Mouse (Mus musculus) lung, adult 2 months (tissue): ENCODE measurements at regions not wholly inside any gene's neighbourhood (a gene's known extent, or its start where the extent isn't known, plus 50 kb on each side); places are given as distances from the start of the nearest gene placed in this dataset.

ENCODE experiments used
- DNase-seq: peaks from one replicate; pipeline ENCODE4 v3.0.0; 2022
- H3K4me1 ChIP-seq: fragments of 200-500 bp; 2 replicates; pipeline ENCODE4 v1.6.1; 2011; ENCODE audit warnings: low read length; ENCODE audit not compliant: control insufficient read depth, insufficient read depth
- H3K4me3 ChIP-seq: fragments of 200-500 bp; replicated peaks from 2 replicates; pipeline ENCODE3; 2011; ENCODE audit warnings: low read depth, mild to moderate bottlenecking, control low read depth, low read length; ENCODE audit errors: extremely low read depth
- CTCF ChIP-seq: fragments of 200-500 bp; IDR thresholded peaks from 2 replicates; pipeline ENCODE4 v1.5.1; 2011; ENCODE audit warnings: mild to moderate bottlenecking, low read length, control low read depth; ENCODE audit not compliant: insufficient read depth
- POLR2A ChIP-seq: fragments of 200-500 bp; IDR thresholded peaks from 2 replicates; pipeline ENCODE4 v1.6.1; 2011; ENCODE audit warnings: low read depth, mild to moderate bottlenecking, control low read depth, low read length, borderline replicate concordance; ENCODE audit errors: extremely low read depth
- WGBS: fragments of 180-500 bp; shearing (Covaris S2); methylation state at CpG from one replicate; pipeline ENCODE4 v1.1.7; 2018; 5-methylcytosine and 5-hydroxymethylcytosine counted together

DNA sequence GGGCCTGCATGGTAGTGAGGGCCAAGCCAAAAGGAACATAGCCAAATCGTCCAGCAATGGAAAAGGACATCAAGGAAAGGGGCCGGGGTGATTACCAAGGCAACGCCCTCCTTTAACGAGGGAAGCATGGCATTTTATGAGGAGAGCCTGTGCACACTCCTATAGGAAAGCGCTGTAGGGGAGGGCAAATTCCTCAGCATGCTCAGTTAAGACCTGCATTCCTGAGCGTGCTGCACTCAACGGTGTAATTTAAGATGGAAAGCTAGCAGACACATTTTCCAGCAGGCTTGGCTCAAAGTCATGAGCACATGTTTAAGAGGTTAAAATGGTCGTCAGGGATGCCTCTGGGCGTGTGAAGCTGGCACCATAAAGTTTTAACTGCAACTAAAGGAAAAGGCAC is 56.6 kb upstream of the Anapc15-ps start:
- Histone ChIP-seq H3K4me3 (no peak overlapping the region), H3K4me1 (no peaks in the 10 kb centered on the region)
- WGBS, result 52% methylated on average over 9 of the region's 9 CpGs
- TF ChIP-seq POLR2A, result no peak
- no peak for TF ChIP-seq CTCF
- no peak for DNase-seq

DNA sequence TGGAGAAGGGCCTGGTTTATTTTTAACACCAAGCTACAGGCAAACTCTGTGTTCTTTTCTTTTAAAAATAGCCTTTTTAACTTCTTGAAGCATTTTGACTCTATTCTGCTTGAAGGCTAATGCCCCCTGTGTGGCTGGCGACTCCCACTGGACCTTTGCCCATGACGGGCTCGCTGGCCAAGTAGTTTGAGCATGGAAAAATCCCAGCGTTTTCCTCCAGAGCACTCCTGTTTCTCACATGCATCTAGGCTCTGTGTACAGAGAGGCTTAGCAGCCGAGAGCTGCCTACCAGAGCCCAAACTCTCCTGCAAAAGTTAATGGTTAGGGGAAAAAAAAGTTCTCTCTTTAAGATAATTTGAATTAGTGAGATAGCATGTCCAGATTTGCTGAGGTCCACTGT is 52.7 kb upstream of the Anapc15-ps start:
- TF ChIP-seq CTCF (no peak), POLR2A (no peak)
- no peak for DNase-seq
- H3K4me1 ChIP-seq, result no peaks in the 10 kb centered on the region
- H3K4me3 ChIP-seq, result no peak overlapping the region
- 48% methylated on average over 5 of the region's 5 CpGs for WGBS

DNA sequence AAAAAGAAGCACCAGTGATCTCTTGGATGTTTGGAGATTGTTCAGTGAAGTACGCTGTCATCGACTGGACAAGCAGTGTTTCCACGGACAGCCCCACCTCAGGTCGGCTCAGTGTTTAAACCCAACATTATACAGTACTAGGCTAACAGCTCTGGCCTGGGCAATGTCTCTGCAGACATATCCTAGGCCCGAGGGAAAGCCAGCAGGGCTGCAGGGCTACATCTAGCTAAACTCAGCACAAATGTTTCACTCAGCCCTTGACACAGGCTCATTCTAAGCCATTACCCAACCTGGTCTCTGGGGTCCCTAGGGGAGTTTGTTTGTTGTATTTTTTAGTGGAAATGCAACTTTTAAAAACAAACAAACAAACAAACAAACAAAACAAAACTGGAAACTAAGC is 52.1 kb upstream of the Anapc15-ps start:
- Histone ChIP-seq H3K4me1 (no peaks in the 10 kb centered on the region), H3K4me3 (no peak overlapping the region)
- WGBS, result 64% methylated on average over 5 of the region's 5 CpGs
- TF ChIP-seq POLR2A, result no peak
- no peak for TF ChIP-seq CTCF
- no peak for DNase-seq
